Mouse (Mus musculus) activated CD4-positive, CD25-positive, alpha-beta regulatory T cell, adult 4 months (primary cell): ENCODE results near the gene Sds. TPM values are rescaled to one million over a fixed set of nuclear protein-coding genes. Genes with fewer than 3 reads are reported as not detected.

Experiments used
- ATAC-seq: one replicate; pipeline ENCODE4 v1.8.0; 2017
- polyA plus RNA-seq, 2 experiments: library from polyadenylated mRNA; unstranded; fragments of 100-300 nt; shearing (Covaris generic); gene quantifications; one replicate each; pipeline ENCODE4 v1.2.1; 2017

Gene Sds
- polyA plus RNA-seq: not detected

- ATAC-seq: no peak
Measured at GRCm38 (mm10) chr5:120476296-120476695, at the start of gene Sds. TSS of gene Sds (plus strand) at chr5:120476526.

- no peak for ATAC-seq
Measured at GRCm38 (mm10) chr5:120426572-120426971, 49.8 kb upstream of the Sds start.

- no peak for ATAC-seq
Measured at GRCm38 (mm10) chr5:120427451-120427938, 48.8 kb upstream of the Sds start.

- no peak for ATAC-seq
Measured at GRCm38 (mm10) chr5:120428189-120428838, 48.0 kb upstream of the Sds start.

- no peak for ATAC-seq
Measured at GRCm38 (mm10) chr5:120428990-120429389, 47.3 kb upstream of the Sds start.

- no peak for ATAC-seq
Measured at GRCm38 (mm10) chr5:120429692-120430091, 46.6 kb upstream of the Sds start.

GRCm38 (mm10) chr5:120431001-120431583, 45.2 kb upstream of the Sds start:
- no peak for ATAC-seq

- ATAC-seq: no peak
Measured at GRCm38 (mm10) chr5:120431649-120432485, 44.5 kb upstream of the Sds start, which contains the start of gene Lhx5. TSS of gene Lhx5 (plus strand) at chr5:120431699.

- no peak for ATAC-seq
Measured at GRCm38 (mm10) chr5:120432486-120433015, 43.8 kb upstream of the Sds start.

GRCm38 (mm10) chr5:120433135-120433760, 43.1 kb upstream of the Sds start:
- ATAC-seq: no peak

GRCm38 (mm10) chr5:120434231-120434735, 42.0 kb upstream of the Sds start:
- ATAC-seq: no peak

- ATAC-seq: no peak
Measured at GRCm38 (mm10) chr5:120435006-120435681, 41.2 kb upstream of the Sds start.

- ATAC-seq: no peak
Measured at GRCm38 (mm10) chr5:120435731-120436501, 40.4 kb upstream of the Sds start.

- no peak for ATAC-seq
Measured at GRCm38 (mm10) chr5:120436885-120437495, 39.3 kb upstream of the Sds start.

- ATAC-seq: no peak
Measured at GRCm38 (mm10) chr5:120437539-120437938, 38.8 kb upstream of the Sds start.

- no peak for ATAC-seq
Measured at GRCm38 (mm10) chr5:120437986-120438385, 38.3 kb upstream of the Sds start.

- ATAC-seq: no peak
Measured at GRCm38 (mm10) chr5:120438469-120438868, 37.9 kb upstream of the Sds start.

GRCm38 (mm10) chr5:120438991-120439710, 37.2 kb upstream of the Sds start:
- no peak for ATAC-seq

GRCm38 (mm10) chr5:120439887-120440670, 36.2 kb upstream of the Sds start:
- no peak for ATAC-seq
